Mouse (Mus musculus) heart, embryonic 12.5 days (tissue): Measurements from ENCODE around the gene Atg4a. TPM values are rescaled to one million over a fixed set of nuclear protein-coding genes. Genes with fewer than 3 reads are reported as not detected.

Experiments
- ATAC-seq: fragments of 200-750 bp; cut with Nextera tagmentation; 2 replicates; pipeline ENCODE4 v1.8.0; 2017; ENCODE audit warnings: moderate TSS enrichment, moderate library complexity; ENCODE audit not compliant: insufficient number of reproducible peaks, low FRiP score
- H3K27ac ChIP-seq: fragments of 300-500 bp; sonication (generic); 2 replicates; pipeline ENCODE4 v1.5.1; 2016; ENCODE audit warnings: mild to moderate bottlenecking, moderate library complexity; ENCODE audit not compliant: poor library complexity, severe bottlenecking
- H3K27me3 ChIP-seq: fragments of 300-500 bp; sonication (generic); replicated peaks from 2 replicates; pipeline ENCODE4 v1.6.1; 2016; ENCODE audit warnings: mild to moderate bottlenecking, moderate library complexity
- H3K36me3 ChIP-seq: fragments of 300-500 bp; sonication (generic); 2 replicates; pipeline ENCODE4 v1.6.1; 2016; ENCODE audit warnings: mild to moderate bottlenecking, moderate library complexity
- H3K4me1 ChIP-seq: fragments of 300-500 bp; sonication (generic); replicated peaks from 2 replicates; pipeline ENCODE4 v1.6.1; 2016; ENCODE audit warnings: mild to moderate bottlenecking
- H3K4me2 ChIP-seq: fragments of 300-500 bp; sonication (generic); 2 replicates; pipeline ENCODE4 v1.6.1; 2016; ENCODE audit warnings: mild to moderate bottlenecking, moderate library complexity
- H3K4me3 ChIP-seq: fragments of 300-500 bp; sonication (generic); 2 replicates; pipeline ENCODE4 v1.5.1; 2016; ENCODE audit warnings: mild to moderate bottlenecking
- H3K9ac ChIP-seq: fragments of 300-500 bp; sonication (generic); 2 replicates; pipeline ENCODE4 v1.6.1; 2016; ENCODE audit warnings: mild to moderate bottlenecking, moderate library complexity
- H3K9me3 ChIP-seq: fragments of 300-500 bp; sonication (generic); replicated peaks from 2 replicates; pipeline ENCODE4 v1.6.1; 2016; ENCODE audit warnings: mild to moderate bottlenecking, moderate library complexity
- WGBS: fragments of 180-500 bp; shearing (Covaris S2); methylation state at CpG from one replicate; pipeline ENCODE4 v1.1.7; 2016; 5-methylcytosine and 5-hydroxymethylcytosine counted together
- polyA plus RNA-seq: library from polyadenylated mRNA; unstranded; fragments of >200 nt; fragmentation: Nextera tagmentation; extraction: Ambion mirVana; gene quantifications from 2 replicates; pipeline ENCODE4 v1.2.1, GENCODE M21; 2016

Gene Atg4a
- polyA plus RNA-seq, 1 experiment from 2014 or later, result 14.3 TPM

DNA sequence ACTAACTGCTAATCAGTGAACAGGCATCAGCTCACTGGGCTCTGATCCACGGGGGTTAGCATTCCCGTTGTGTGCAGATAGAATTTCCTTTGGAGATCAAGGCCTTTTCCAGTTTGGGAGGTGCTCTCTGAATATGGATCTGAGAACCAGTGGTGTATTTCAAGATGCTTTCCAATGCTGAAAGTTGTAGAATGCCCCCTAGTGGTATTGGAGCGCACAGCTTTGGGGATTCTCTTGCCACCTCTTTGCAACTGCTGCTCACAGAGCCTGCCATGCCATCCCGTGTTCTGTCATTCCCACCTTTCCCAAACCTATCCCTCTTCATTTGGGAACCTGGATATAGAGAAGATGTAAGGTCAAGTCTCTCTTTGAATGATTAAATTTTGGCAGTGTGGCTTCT, 201.5 kb downstream of the Atg4a start:
- H3K4me2 ChIP-seq, result no peak overlapping the region
- H3K9me3 ChIP-seq, result no peaks in the 10 kb centered on the region
- ATAC-seq, result no peak
- no peak overlapping the region for H3K27ac ChIP-seq
- no peaks in the 10 kb centered on the region for H3K4me1 ChIP-seq
- peaks cover 27% of the 10 kb centered on the region for H3K27me3 ChIP-seq
- WGBS, result 35% methylated on average over 4 of the region's 4 CpGs
- H3K36me3 ChIP-seq, result no peaks in the 10 kb centered on the region
- H3K9ac ChIP-seq, result no peak overlapping the region
- no peak overlapping the region for H3K4me3 ChIP-seq

DNA sequence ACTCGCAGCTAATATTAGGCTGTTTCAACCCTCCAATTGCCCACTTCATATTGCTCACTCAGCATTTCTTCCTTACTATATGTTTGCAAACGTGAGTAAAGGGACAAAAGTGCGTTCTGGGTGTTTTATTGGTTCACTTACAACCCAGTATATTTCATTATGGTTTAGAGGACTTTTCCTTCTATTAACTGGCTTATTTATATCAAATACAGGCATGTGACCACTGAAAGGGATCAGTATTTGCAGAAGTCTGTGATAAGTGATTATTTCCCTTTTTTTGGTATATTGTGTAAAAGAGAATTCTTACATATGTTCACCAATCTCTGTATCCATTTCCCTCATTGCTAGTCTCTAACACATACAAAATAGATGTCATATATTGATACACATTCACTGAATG, 203.7 kb downstream of the Atg4a start:
- ATAC-seq, result no peak
- peaks cover 5% of the 10 kb centered on the region for H3K27me3 ChIP-seq
- no peaks in the 10 kb centered on the region for H3K4me1 ChIP-seq
- no peak overlapping the region for H3K9ac ChIP-seq
- 74% methylated on average over 3 of the region's 3 CpGs for WGBS
- H3K36me3 ChIP-seq, result no peaks in the 10 kb centered on the region
- H3K9me3 ChIP-seq, result no peaks in the 10 kb centered on the region
- H3K4me2 ChIP-seq, result no peak overlapping the region
- no peak overlapping the region for H3K27ac ChIP-seq
- no peak overlapping the region for H3K4me3 ChIP-seq

DNA sequence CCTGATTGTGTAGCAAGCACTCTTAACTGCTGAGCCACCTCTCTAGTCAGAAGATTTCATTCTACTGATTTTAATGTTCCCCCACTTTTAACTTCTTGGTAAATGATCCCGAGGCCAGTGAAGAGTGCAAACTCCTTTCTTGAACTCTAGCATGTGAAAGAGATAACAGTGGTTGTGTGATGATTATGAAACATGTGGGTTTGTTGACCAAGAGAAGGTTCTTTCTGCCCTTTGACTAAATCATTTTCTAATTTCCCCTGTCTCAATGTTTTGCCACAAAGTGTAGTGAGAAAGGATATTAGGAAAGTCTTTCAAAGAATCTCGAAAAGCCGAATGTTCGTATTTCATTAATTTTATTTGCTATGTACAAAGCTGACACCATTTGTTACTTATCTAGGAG, 208.4 kb downstream of the Atg4a start:
- Histone ChIP-seq H3K4me3 (no peak overlapping the region), H3K4me1 (no peaks in the 10 kb centered on the region), H3K9me3 (no peaks in the 10 kb centered on the region), H3K36me3 (0 out of 2 replicates have a peak, but pooled peaks cover 4% of the 10 kb centered on the region), H3K27ac (no peak overlapping the region), H3K4me2 (no peak overlapping the region), H3K9ac (no peak overlapping the region), H3K27me3 (peaks cover 18% of the 10 kb centered on the region)
- 85% methylated on average over 4 of the region's 4 CpGs for WGBS
- no peak for ATAC-seq

GRCm38 (mm10) chrX:141175353-141175752, 218.6 kb downstream of the Atg4a start:
- Histone ChIP-seq H3K9ac (no peak overlapping the region), H3K4me1 (no peaks in the 10 kb centered on the region), H3K27ac (no peak overlapping the region), H3K27me3 (peaks cover 4% of the 10 kb centered on the region; the same call in 1 of the 2 replicates), H3K9me3 (no peaks in the 10 kb centered on the region), H3K4me2 (no peak overlapping the region), H3K36me3 (no peaks in the 10 kb centered on the region), H3K4me3 (no peak overlapping the region)
- no peak for ATAC-seq
- WGBS, result 36% methylated on average over 7 of the region's 7 CpGs

GRCm38 (mm10) chrX:141195036-141195435, 238.3 kb downstream of the Atg4a start:
- Histone ChIP-seq H3K27ac (no peak overlapping the region), H3K9ac (no peak overlapping the region), H3K4me2 (no peak overlapping the region), H3K4me3 (no peak overlapping the region), H3K36me3 (no peaks in the 10 kb centered on the region), H3K9me3 (no peaks in the 10 kb centered on the region), H3K4me1 (no peaks in the 10 kb centered on the region), H3K27me3 (no peaks in the 10 kb centered on the region; the same call in 1 of the 2 replicates)
- no peak for ATAC-seq

DNA sequence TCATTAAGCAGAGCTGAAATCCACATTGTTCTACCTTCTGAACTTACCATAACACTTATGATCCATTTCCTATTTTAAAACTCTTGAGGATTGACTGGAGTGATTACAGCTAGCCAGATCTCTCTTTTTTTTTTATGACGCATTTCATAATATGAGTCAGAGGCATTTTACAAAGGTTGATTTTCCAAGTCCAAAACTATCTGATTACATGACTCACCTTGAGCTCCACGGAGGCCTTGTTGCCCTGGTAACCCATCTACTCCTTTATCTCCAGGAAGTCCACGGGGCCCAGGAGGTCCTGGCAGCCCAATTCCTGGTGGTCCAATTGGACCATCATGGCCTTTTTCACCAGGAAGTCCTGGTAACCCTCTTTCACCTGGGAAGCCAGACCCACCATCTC, 242.3 kb downstream of the Atg4a start:
- no peaks in the 10 kb centered on the region for H3K9me3 ChIP-seq
- ATAC-seq, result no peak
- H3K4me2 ChIP-seq, result no peak overlapping the region
- no peak overlapping the region for H3K27ac ChIP-seq
- no peaks in the 10 kb centered on the region; the same call in 1 of the 2 replicates for H3K27me3 ChIP-seq
- no peak overlapping the region for H3K4me3 ChIP-seq
- no peaks in the 10 kb centered on the region for H3K36me3 ChIP-seq
- no peaks in the 10 kb centered on the region for H3K4me1 ChIP-seq
- H3K9ac ChIP-seq, result no peak overlapping the region
- WGBS, result 65% methylated on average over 3 of the region's 3 CpGs

DNA sequence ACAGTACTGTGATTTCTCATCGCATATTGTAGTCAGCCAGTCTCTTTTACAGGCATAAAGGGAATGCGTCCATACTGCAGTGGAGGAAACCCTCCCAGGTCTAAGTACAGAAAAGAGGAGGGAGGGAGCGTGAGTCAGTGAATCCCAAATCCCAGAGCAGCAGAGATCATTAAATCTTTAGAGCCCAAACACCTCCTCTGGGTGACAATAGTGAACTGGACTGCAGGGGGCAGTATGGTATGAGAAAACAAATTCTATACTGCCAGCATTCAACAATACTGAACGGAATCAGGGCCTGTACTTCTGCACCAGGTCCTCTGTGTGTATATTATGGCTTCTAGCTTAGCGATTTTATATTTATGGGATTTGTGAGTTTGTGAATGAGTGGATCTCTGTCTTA, 256.1 kb downstream of the Atg4a start:
- no peak for ATAC-seq
- 37% methylated on average over 5 of the region's 5 CpGs for WGBS
- no peak overlapping the region for H3K4me3 ChIP-seq
- no peaks in the 10 kb centered on the region for H3K4me1 ChIP-seq
- H3K27ac ChIP-seq, result no peak overlapping the region
- H3K9me3 ChIP-seq, result no peaks in the 10 kb centered on the region
- H3K27me3 ChIP-seq, result no peaks in the 10 kb centered on the region; the same call in none of the 2 replicates
- H3K9ac ChIP-seq, result no peak overlapping the region
- H3K36me3 ChIP-seq, result no peaks in the 10 kb centered on the region
- no peak overlapping the region for H3K4me2 ChIP-seq

Other genes starting within 250 kb of the Atg4a start
- not detected in 2 replicates for gene Tex13b, start 143.5 kb upstream of the Atg4a start, polyA plus RNA-seq
- not detected in 2 replicates for gene Vsig1, start 49.3 kb upstream of the Atg4a start, polyA plus RNA-seq
- 33.3 and 34.6 TPM in 2 replicates for gene Psmd10, start 179 bp upstream of the Atg4a start, polyA plus RNA-seq